Comparison of ENCODE assay signal across 13 mouse cellular contexts in genomic region chr12:112126931-112127635, GRCm38 (mm10). TPM values are rescaled to one million over a fixed set of nuclear protein-coding genes. Genes with fewer than 3 reads are reported as not detected.
DNase-seq lines count a peak whose midpoint lies in the region; ATAC-seq and TF ChIP-seq lines count a peak whose summit lies in the region.
"Had no signal": no experiment of that assay in that cellular context is flagged by ENCODE, and none has a peak within 500 bp of the region (broad histone marks: within the 10 kb centered on the region; RNA-seq: fewer than 3 reads in every experiment).

No protein-coding gene starts in this region.

- no peak for DNase-seq in hindbrain, postnatal 0 days (ENCODE audit: low spot score)
- DNase-seq in hindbrain, embryonic 11.5 days (ENCODE audit: low spot score): no peak
- DNase-seq in lung, embryonic 14.5 days: no peak
- no peak for DNase-seq in lung, postnatal 14 days
- peak; percentile 73 for DNase-seq in adrenal gland, postnatal 14 days
- DNase-seq in stomach, postnatal 0 days (ENCODE audit: low spot score): no peak
- DNase-seq in frontal cortex, postnatal 10 days (ENCODE audit: low spot score in 2 of 2): no peak
- DNase-seq: cerebellum, postnatal 10 days; kidney, adult 8-10 months; right cerebral cortex, postnatal 25 days had no signal

- no peaks in the 10 kb centered on the region for H3K36me3 ChIP-seq in hindbrain, postnatal 0 days (ENCODE audit: insufficient read depth, low read length)
- no peaks in the 10 kb centered on the region for H3K36me3 ChIP-seq in hindbrain, embryonic 11.5 days (ENCODE audit: control insufficient read depth, insufficient read depth, low read length)
- no peaks in the 10 kb centered on the region for H3K36me3 ChIP-seq in lung, embryonic 14.5 days (ENCODE audit: insufficient read depth)
- no peaks in the 10 kb centered on the region for H3K36me3 ChIP-seq in stomach, postnatal 0 days (ENCODE audit: control insufficient read depth, insufficient read depth, low read length)

- no peak for ATAC-seq in hindbrain, postnatal 0 days
- ATAC-seq in hindbrain, embryonic 11.5 days (ENCODE audit: low FRiP score): no peak
- ATAC-seq in lung, embryonic 14.5 days (ENCODE audit: insufficient read depth): no peak
- ATAC-seq in stomach, postnatal 0 days (ENCODE audit: low FRiP score, low TSS enrichment): no peak

- no peak overlapping the region for H3K9ac ChIP-seq in hindbrain, postnatal 0 days (replicated peaks; ENCODE audit: low read length)
- no peak overlapping the region for H3K9ac ChIP-seq in hindbrain, embryonic 11.5 days (ENCODE audit: low read depth, low read length)
- H3K9ac ChIP-seq in lung, embryonic 14.5 days: no peak overlapping the region
- no peak overlapping the region for H3K9ac ChIP-seq in stomach, postnatal 0 days (ENCODE audit: low read length)

- no peak overlapping the region for H3K27ac ChIP-seq in hindbrain, postnatal 0 days
- no peak overlapping the region for H3K27ac ChIP-seq in hindbrain, embryonic 11.5 days (ENCODE audit: low read depth, low read length)
- no peak overlapping the region for H3K27ac ChIP-seq in lung, embryonic 14.5 days (ENCODE audit: low read depth)
- peak overlapping the region; percentile 82 for H3K27ac ChIP-seq in stomach, postnatal 0 days (replicated peaks)

- no peak overlapping the region for H3K4me3 ChIP-seq in hindbrain, postnatal 0 days (ENCODE audit: low read length)
- H3K4me3 ChIP-seq in hindbrain, embryonic 11.5 days (ENCODE audit: low read depth, low read length): no peak overlapping the region
- H3K4me3 ChIP-seq in lung, embryonic 14.5 days (ENCODE audit: low read depth, low read length): no peak overlapping the region
- H3K4me3 ChIP-seq in stomach, postnatal 0 days (ENCODE audit: low read depth, low read length): no peak overlapping the region

- TF ChIP-seq CTCF in hindbrain, postnatal 0 days (IDR thresholded peaks at IDR 0.05; ENCODE audit: low read depth): peak; percentile 34
- peak; percentile 24; the same call in 1 of the 2 replicates for TF ChIP-seq CTCF in lung, embryonic 14.5 days (IDR thresholded peaks at IDR 0.05; ENCODE audit: low read depth)
- TF ChIP-seq CTCF in stomach, postnatal 0 days (IDR thresholded peaks at IDR 0.05; ENCODE audit: low read depth): peak; percentile 50

- no peaks in the 10 kb centered on the region for H3K9me3 ChIP-seq in hindbrain, postnatal 0 days (ENCODE audit: low read length)
- no peaks in the 10 kb centered on the region for H3K9me3 ChIP-seq in hindbrain, embryonic 11.5 days (ENCODE audit: control insufficient read depth, low read length)
- H3K9me3 ChIP-seq in lung, embryonic 14.5 days (ENCODE audit: low read depth, low read length): no peaks in the 10 kb centered on the region
- H3K9me3 ChIP-seq in stomach, postnatal 0 days (ENCODE audit: control insufficient read depth, low read length): no peaks in the 10 kb centered on the region

- 0 out of 2 replicates have a peak, but pooled peaks cover 8% of the 10 kb centered on the region for H3K4me1 ChIP-seq in hindbrain, postnatal 0 days (ENCODE audit: insufficient read depth, low read length)
- no peaks in the 10 kb centered on the region for H3K4me1 ChIP-seq in hindbrain, embryonic 11.5 days (replicated peaks; ENCODE audit: control insufficient read depth, insufficient read depth, low read length)
- 0 out of 2 replicates have a peak, but pooled peaks cover 3% of the 10 kb centered on the region for H3K4me1 ChIP-seq in lung, embryonic 14.5 days (ENCODE audit: insufficient read depth)
- H3K4me1 ChIP-seq in stomach, postnatal 0 days (replicated peaks; ENCODE audit: control insufficient read depth, insufficient read depth): peaks cover 9% of the 10 kb centered on the region

- peaks cover 14% of the 10 kb centered on the region; the same call in 1 of the 2 replicates for H3K27me3 ChIP-seq in hindbrain, postnatal 0 days (ENCODE audit: insufficient read depth, low read length)
- H3K27me3 ChIP-seq in hindbrain, embryonic 11.5 days (ENCODE audit: control insufficient read depth, insufficient read depth, low read length): peaks cover 17% of the 10 kb centered on the region
- H3K27me3 ChIP-seq in lung, embryonic 14.5 days (ENCODE audit: insufficient read depth, low read length): peaks cover 16% of the 10 kb centered on the region
- H3K27me3 ChIP-seq in stomach, postnatal 0 days (ENCODE audit: control insufficient read depth, insufficient read depth, low read length): no peaks in the 10 kb centered on the region

- TF ChIP-seq EP300 in stomach, postnatal 0 days (optimal IDR thresholded peaks at IDR 0.05): no peak

- 65% methylated on average over 14 of the region's 14 CpGs for WGBS in hindbrain, postnatal 0 days
- 63% methylated on average over 14 of the region's 14 CpGs for WGBS in hindbrain, embryonic 11.5 days
- 56% methylated on average over 14 of the region's 14 CpGs for WGBS in lung, embryonic 14.5 days
- WGBS in stomach, postnatal 0 days: 58% methylated on average over 14 of the region's 14 CpGs

- H3K4me2 ChIP-seq in hindbrain, postnatal 0 days (ENCODE audit: low read depth, low read length): no peak overlapping the region
- no peak overlapping the region for H3K4me2 ChIP-seq in hindbrain, embryonic 11.5 days (replicated peaks; ENCODE audit: low read depth, low read length)
- H3K4me2 ChIP-seq in lung, embryonic 14.5 days: no peak overlapping the region
- no peak overlapping the region for H3K4me2 ChIP-seq in stomach, postnatal 0 days (replicated peaks; ENCODE audit: low read depth)

RNA-seq across cellular contexts. Expression of gene Kif26a, which starts 18.9 kb away (rescaled TPM):
- 25.1 and 26.3 TPM in 2 replicates for total RNA-seq in hindbrain, postnatal 0 days (2014; rRNA removed)
- polyA plus RNA-seq in hindbrain, postnatal 0 days (2015; fragmentation: Nextera tagmentation; extraction: Ambion mirVana): 1.8 and 1.9 TPM in 2 replicates
- polyA plus RNA-seq in hindbrain, embryonic 11.5 days (2014; fragmentation: Nextera tagmentation; extraction: Ambion mirVana): 2.0 and 2.2 TPM in 2 replicates
- 2.2 and 2.3 TPM in 2 replicates for polyA plus RNA-seq in lung, embryonic 14.5 days (2014; fragmentation: Nextera tagmentation; extraction: Ambion mirVana)
- 12.8 and 15.4 TPM in 2 replicates for total RNA-seq in adrenal gland, postnatal 14 days (2021)
- 0.75 and 0.80 TPM in 2 replicates for polyA plus RNA-seq in stomach, postnatal 0 days (2015; fragmentation: Nextera tagmentation; extraction: Ambion mirVana)
- total RNA-seq: CH12.LX; hematopoietic stem cell, adult 5-6 weeks; neutrophil, adult 5-6 weeks had no signal

RNA-seq across cellular contexts. Expression of gene Aspg, which starts 20.6 kb away (rescaled TPM):
- total RNA-seq in hindbrain, postnatal 0 days (2014; rRNA removed): 1.8 and 7.8 TPM in 2 replicates
- polyA plus RNA-seq in hindbrain, postnatal 0 days (2015; fragmentation: Nextera tagmentation; extraction: Ambion mirVana): 1.8 and 2.2 TPM in 2 replicates
- 0.52 and 0.65 TPM in 2 replicates for polyA plus RNA-seq in hindbrain, embryonic 11.5 days (2014; fragmentation: Nextera tagmentation; extraction: Ambion mirVana)
- polyA plus RNA-seq in lung, embryonic 14.5 days (2014; fragmentation: Nextera tagmentation; extraction: Ambion mirVana): 1.6 TPM in 2 replicates
- 40.1 and 40.8 TPM in 2 replicates for total RNA-seq in adrenal gland, postnatal 14 days (2021)
- polyA plus RNA-seq in stomach, postnatal 0 days (2015; fragmentation: Nextera tagmentation; extraction: Ambion mirVana): 6.0 and 6.9 TPM in 2 replicates
- total RNA-seq: CH12.LX; hematopoietic stem cell, adult 5-6 weeks; neutrophil, adult 5-6 weeks had no signal
